Mouse (Mus musculus) MEL (cell line): ENCODE data around the gene Prm3. TPM values are rescaled to one million over a fixed set of nuclear protein-coding genes. Genes with fewer than 3 reads are reported as not detected.

ENCODE experiments used
- DNase-seq: peaks from one replicate; pipeline ENCODE4 v3.0.0; 2011; ENCODE audit warnings: low read depth, low spot score
- H3K27ac ChIP-seq: 2 replicates; pipeline ENCODE4 v1.5.1; 2012; ENCODE audit warnings: low read depth, mild to moderate bottlenecking, control low read depth, low read length, moderate library complexity; ENCODE audit not compliant: control insufficient read depth
- H3K27me3 ChIP-seq, 2 experiments: fragments of 150-350 bp in 1 of 2; sonication (generic) in 1 of 2; 2 replicates each; pipeline ENCODE4 v1.6.1; 2012; ENCODE audit warnings: low read length in 2 of 2, mild to moderate bottlenecking in 2 of 2, improper control_type of control experiment in 1 of 2, moderate library complexity in 1 of 2; ENCODE audit not compliant: insufficient read depth in 2 of 2, control insufficient read depth in 1 of 2
- H3K36me3 ChIP-seq, 2 experiments: 2 replicates each; pipeline ENCODE4 v1.6.1; 2012 to 2014; ENCODE audit warnings: low read length in 2 of 2, improper control_type of control experiment in 1 of 2, inconsistent platforms in 1 of 2, mild to moderate bottlenecking in 1 of 2; ENCODE audit not compliant: insufficient read depth in 2 of 2, control insufficient read depth in 1 of 2
- H3K4me1 ChIP-seq, 2 experiments: fragments of 150-350 bp in 1 of 2; sonication (generic) in 1 of 2; 2 replicates each; pipeline ENCODE4 v1.6.1; 2012; ENCODE audit warnings: low read length in 2 of 2, improper control_type of control experiment in 1 of 2, mild to moderate bottlenecking in 1 of 2; ENCODE audit not compliant: insufficient read depth in 2 of 2, control insufficient read depth in 1 of 2
- H3K4me3 ChIP-seq, 2 experiments: fragments of 150-350 bp in 1 of 2; sonication (generic) in 1 of 2; 2 replicates each; pipeline ENCODE4 v1.5.1; 2012; ENCODE audit warnings: low read depth in 2 of 2, low read length in 2 of 2, mild to moderate bottlenecking in 2 of 2, moderate library complexity in 2 of 2, control low read depth in 1 of 2, improper control_type of control experiment in 1 of 2; ENCODE audit not compliant: control insufficient read depth in 1 of 2, insufficient read depth in 1 of 2
- H3K79me2 ChIP-seq: 2 replicates; pipeline ENCODE4 v1.6.1; 2012; ENCODE audit warnings: mild to moderate bottlenecking, low read length, moderate library complexity; ENCODE audit not compliant: control insufficient read depth, poor library complexity, insufficient read depth
- H3K9ac ChIP-seq: 2 replicates; pipeline ENCODE4 v1.6.1; 2012; ENCODE audit warnings: low read depth, mild to moderate bottlenecking, control low read depth, low read length, moderate library complexity; ENCODE audit not compliant: control insufficient read depth, poor library complexity, severe bottlenecking
- H3K9me3 ChIP-seq: fragments of 150-350 bp; sonication (generic); replicated peaks from 2 replicates; pipeline ENCODE4 v1.6.1; 2012; ENCODE audit warnings: mild to moderate bottlenecking, low read length, improper control_type of control experiment, moderate library complexity; ENCODE audit not compliant: insufficient read depth
- BHLHE40 ChIP-seq: IDR thresholded peaks from 2 replicates; pipeline ENCODE4 v1.6.1; 2012; ENCODE audit warnings: low read depth, mild to moderate bottlenecking, inconsistent platforms, low read length, improper control_type of control experiment, borderline replicate concordance
- CTCF ChIP-seq, 3 experiments: IDR thresholded peaks in 2 of 3; conservative IDR thresholded peaks in 1 of 3; 2 replicates each; pipeline ENCODE4 v1.5.1; 2011 to 2012; ENCODE audit warnings: low read length in 3 of 3, low read depth in 2 of 3, mild to moderate bottlenecking in 2 of 3, improper control_type of control experiment in 1 of 3, inconsistent platforms in 1 of 3, mixed read lengths in 1 of 3, moderate library complexity in 1 of 3; ENCODE audit not compliant: control insufficient read depth in 1 of 3, insufficient read depth in 1 of 3, poor library complexity in 1 of 3, severe bottlenecking in 1 of 3
- E2F4 ChIP-seq: IDR thresholded peaks from 2 replicates; pipeline ENCODE4 v1.6.1; 2011; ENCODE audit warnings: low read depth, low read length, improper control_type of control experiment, borderline replicate concordance
- ELF1 ChIP-seq: IDR thresholded peaks from 2 replicates; pipeline ENCODE4 v1.6.1; 2014; ENCODE audit warnings: low read depth, mild to moderate bottlenecking, inconsistent platforms, low read length, improper control_type of control experiment, moderate library complexity
- EP300 ChIP-seq, 2 experiments: IDR thresholded peaks; 2 replicates each; pipeline ENCODE4 v1.6.1; 2011; ENCODE audit warnings: improper control_type of control experiment in 2 of 2, low read length in 2 of 2, low read depth in 1 of 2, mild to moderate bottlenecking in 1 of 2
- GABPA ChIP-seq: IDR thresholded peaks from 2 replicates; pipeline ENCODE4 v1.6.1; 2012; ENCODE audit warnings: low read depth, mild to moderate bottlenecking, inconsistent platforms, low read length, improper control_type of control experiment, moderate library complexity
- HCFC1 ChIP-seq: IDR thresholded peaks from 2 replicates; pipeline ENCODE4 v1.6.1; 2012; ENCODE audit warnings: low read depth, mild to moderate bottlenecking, inconsistent platforms, low read length, improper control_type of control experiment, moderate library complexity
- JUND ChIP-seq: IDR thresholded peaks from 2 replicates; pipeline ENCODE4 v1.6.1; 2011; ENCODE audit warnings: low read depth, mild to moderate bottlenecking, improper control_type of control experiment, low read length
- MAZ ChIP-seq: IDR thresholded peaks from 2 replicates; pipeline ENCODE4 v1.6.1; 2012; ENCODE audit warnings: low read depth, mild to moderate bottlenecking, inconsistent platforms, low read length, improper control_type of control experiment
- MEF2A ChIP-seq: IDR thresholded peaks from 2 replicates; pipeline ENCODE4 v1.6.1; 2014; ENCODE audit warnings: low read depth, mild to moderate bottlenecking, inconsistent platforms, low read length, improper control_type of control experiment; ENCODE audit not compliant: poor library complexity, insufficient replicate concordance, severe bottlenecking; ENCODE audit errors: extremely low read depth
- MXI1 ChIP-seq: IDR thresholded peaks from 2 replicates; pipeline ENCODE4 v1.6.1; 2011; ENCODE audit warnings: mild to moderate bottlenecking, low read depth, low read length, improper control_type of control experiment
- MYC ChIP-seq: IDR thresholded peaks from 2 replicates; pipeline ENCODE4 v1.6.1; 2011; ENCODE audit warnings: low read depth, mild to moderate bottlenecking, low read length, improper control_type of control experiment, moderate library complexity
- POLR2AphosphoS5 ChIP-seq: IDR thresholded peaks from 2 replicates; pipeline ENCODE4 v1.6.1; 2012; ENCODE audit warnings: low read depth, borderline replicate concordance, mild to moderate bottlenecking, inconsistent platforms, low read length, moderate library complexity, mixed read lengths
- RAD21 ChIP-seq: IDR thresholded peaks from 2 replicates; pipeline ENCODE4 v1.6.1; 2011; ENCODE audit warnings: mild to moderate bottlenecking, low read depth, low read length, improper control_type of control experiment
- RCOR1 ChIP-seq: IDR thresholded peaks from 2 replicates; pipeline ENCODE4 v1.6.1; 2012; ENCODE audit warnings: low read depth, mild to moderate bottlenecking, inconsistent platforms, low read length, improper control_type of control experiment
- SIN3A ChIP-seq: IDR thresholded peaks from 2 replicates; pipeline ENCODE4 v1.6.1; 2012; ENCODE audit warnings: low read length, improper control_type of control experiment, inconsistent platforms
- SMC3 ChIP-seq: IDR thresholded peaks from 2 replicates; pipeline ENCODE4 v1.6.1; 2011; ENCODE audit warnings: low read depth, low read length, improper control_type of control experiment
- TAL1 ChIP-seq: IDR thresholded peaks from 2 replicates; pipeline ENCODE4 v1.6.1; 2012; ENCODE audit warnings: mild to moderate bottlenecking, inconsistent platforms, low read length, moderate library complexity, mixed read lengths
- TBP ChIP-seq: IDR thresholded peaks from 2 replicates; pipeline ENCODE4 v1.8.0; 2011; ENCODE audit warnings: low read depth, low read length, improper control_type of control experiment
- UBTF ChIP-seq: IDR thresholded peaks from 2 replicates; pipeline ENCODE4 v1.6.1; 2012; ENCODE audit warnings: low read depth, mild to moderate bottlenecking, inconsistent platforms, low read length, improper control_type of control experiment, moderate library complexity, borderline replicate concordance; ENCODE audit not compliant: insufficient read depth
- USF1 ChIP-seq: IDR thresholded peaks from 2 replicates; pipeline ENCODE4 v1.6.1; 2014; ENCODE audit warnings: low read depth, mild to moderate bottlenecking, inconsistent platforms, low read length, improper control_type of control experiment, moderate library complexity
- USF2 ChIP-seq, 2 experiments: IDR thresholded peaks; 2 replicates each; pipeline ENCODE4 v1.6.1; 2011 to 2012; ENCODE audit warnings: improper control_type of control experiment in 2 of 2, low read length in 2 of 2, borderline replicate concordance in 1 of 2, inconsistent platforms in 1 of 2, low read depth in 1 of 2, mild to moderate bottlenecking in 1 of 2; ENCODE audit not compliant: insufficient read depth in 1 of 2
- ZC3H11A ChIP-seq: IDR thresholded peaks from 2 replicates; pipeline ENCODE4 v1.6.1; 2012; ENCODE audit warnings: low read depth, mild to moderate bottlenecking, inconsistent platforms, low read length, improper control_type of control experiment
- ZKSCAN1 ChIP-seq: IDR thresholded peaks from 2 replicates; pipeline ENCODE4 v1.6.1; 2012; ENCODE audit warnings: low read depth, mild to moderate bottlenecking, inconsistent platforms, low read length, improper control_type of control experiment, moderate library complexity
- ZNF384 ChIP-seq: IDR thresholded peaks from 2 replicates; pipeline ENCODE4 v1.6.1; 2012; ENCODE audit warnings: low read depth, mild to moderate bottlenecking, inconsistent platforms, low read length, improper control_type of control experiment
- polyA plus RNA-seq, 2 experiments: library from polyadenylated mRNA; stranded (reverse) in 1 of 2; unstranded in 1 of 2; fragments of >175 nt in 1 of 2; fragments of >200 nt in 1 of 2; gene quantifications; 2 replicates each; pipeline versions ENCODE4 v1.2.1 to v1.2.4; 2012; ENCODE audit warnings: low replicate concordance in 2 of 2, low read depth in 1 of 2; ENCODE audit not compliant: insufficient read length in 2 of 2, insufficient read depth in 1 of 2, missing spikeins in 1 of 2
- total RNA-seq: library from RNA; depleted of rRNA; stranded (reverse); fragments of 300-350 nt; gene quantifications from 2 replicates; pipeline ENCODE4 v1.2.3, GENCODE M21; 2012

The Prm3 gene
- total and polyA plus RNA-seq, 3 experiments, result not detected

DNA sequence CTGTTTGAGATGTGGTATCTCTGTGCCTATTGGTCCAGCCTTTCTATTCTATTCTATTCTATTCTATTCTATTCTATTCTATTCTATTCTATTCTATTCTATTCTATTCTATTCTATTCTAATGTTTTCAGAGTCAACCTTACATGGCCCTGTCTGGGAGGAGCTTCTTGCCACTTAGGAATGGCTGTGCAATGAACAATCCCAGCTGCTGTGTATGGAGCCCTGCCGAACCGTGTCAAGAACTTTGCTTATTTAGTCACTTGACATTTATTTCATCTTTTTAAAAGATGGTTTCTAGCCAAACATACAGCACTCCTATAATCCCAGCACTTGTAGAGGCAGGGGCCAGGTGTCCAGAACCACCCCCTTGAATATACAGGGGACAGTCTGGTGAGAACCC is 26.4 kb downstream of the Prm3 start:
- no peaks in the 10 kb centered on the region; a peak in 1 of 4 replicates for H3K27me3 ChIP-seq
- no peaks in the 10 kb centered on the region; a peak in 1 of 4 replicates for H3K36me3 ChIP-seq
- H3K4me3 ChIP-seq, result no peak overlapping the region
- H3K4me1 ChIP-seq, result peaks cover 0 to 4% of the 10 kb centered on the region in 2 experiments; a peak in 1 of 4 replicates
- H3K27ac ChIP-seq, result no peak overlapping the region
- no peaks in the 10 kb centered on the region for H3K9me3 ChIP-seq
- H3K79me2 ChIP-seq, result no peaks in the 10 kb centered on the region
- DNase-seq, result no peak
- no peak overlapping the region for H3K9ac ChIP-seq
- TF ChIP-seq ELF1, result no peak
- TF ChIP-seq MAZ, result no peak
- TF ChIP-seq GABPA, result no peak
- no peak for TF ChIP-seq USF1
- no peak for TF ChIP-seq RCOR1
- TF ChIP-seq ZC3H11A, result no peak
- no peak for TF ChIP-seq E2F4
- no peak for TF ChIP-seq UBTF
- no peak for TF ChIP-seq EP300 (IDR thresholded peaks at IDR 0.05; ENCODE audit: low read depth in 1 of 2, low read length in 2 of 2)
- TF ChIP-seq RAD21, result no peak
- no peak for TF ChIP-seq TAL1
- TF ChIP-seq ZNF384, result no peak
- no peak for TF ChIP-seq JUND
- TF ChIP-seq MYC, result no peak
- no peak for TF ChIP-seq CTCF (IDR thresholded peaks at IDR 0.05 in 2 of 3, conservative IDR thresholded peaks at IDR 0.05 in 1 of 3; ENCODE audit: control insufficient read depth in 1 of 3, insufficient read depth in 1 of 3, low read depth in 2 of 3, low read length in 3 of 3, poor library complexity in 1 of 3, severe bottlenecking in 1 of 3)
- no peak for TF ChIP-seq ZKSCAN1
- TF ChIP-seq MXI1, result no peak

GRCm38 (mm10) chr16:10763540-10764264 is 27.0 kb downstream of the Prm3 start:
- DNase-seq, result no peak
- Histone ChIP-seq H3K36me3 (no peaks in the 10 kb centered on the region), H3K9me3 (no peaks in the 10 kb centered on the region), H3K9ac (no peak overlapping the region), H3K4me3 (no peak overlapping the region), H3K27ac (no peak overlapping the region), H3K27me3 (no peaks in the 10 kb centered on the region; a peak in 1 of 4 replicates), H3K4me1 (peaks cover 0 to 9% of the 10 kb centered on the region in 2 experiments; a peak in 2 of 4 replicates), H3K79me2 (no peaks in the 10 kb centered on the region)
- TF ChIP-seq SMC3 (no peak), MAZ (no peak), HCFC1 (no peak), MEF2A (no peak), BHLHE40 (no peak), MYC (no peak), EP300 (IDR thresholded peaks at IDR 0.05; ENCODE audit: low read depth in 1 of 2, low read length in 2 of 2) (no peak), POLR2AphosphoS5 (no peak), GABPA (no peak), E2F4 (no peak), SIN3A (no peak), ELF1 (no peak), TBP (no peak), USF2 (IDR thresholded peaks at IDR 0.05; ENCODE audit: borderline replicate concordance in 1 of 2, insufficient read depth in 1 of 2, low read depth in 1 of 2, low read length in 2 of 2) (no peak)
